Mouse (Mus musculus) olfactory bulb, adult 2 months (tissue): Measurements from ENCODE around the gene Gm10198.

ENCODE experiments used
- CTCF ChIP-seq: fragments of 200-500 bp; IDR thresholded peaks from 2 replicates; pipeline ENCODE4 v1.5.1; 2012; ENCODE audit warnings: low read depth, mild to moderate bottlenecking, low read length, moderate library complexity; ENCODE audit not compliant: insufficient read depth
- POLR2A ChIP-seq: fragments of 200-500 bp; IDR thresholded peaks from 2 replicates; pipeline ENCODE4 v1.6.1; 2012; ENCODE audit warnings: mild to moderate bottlenecking, low read depth, low read length, moderate library complexity; ENCODE audit not compliant: insufficient read depth

DNA sequence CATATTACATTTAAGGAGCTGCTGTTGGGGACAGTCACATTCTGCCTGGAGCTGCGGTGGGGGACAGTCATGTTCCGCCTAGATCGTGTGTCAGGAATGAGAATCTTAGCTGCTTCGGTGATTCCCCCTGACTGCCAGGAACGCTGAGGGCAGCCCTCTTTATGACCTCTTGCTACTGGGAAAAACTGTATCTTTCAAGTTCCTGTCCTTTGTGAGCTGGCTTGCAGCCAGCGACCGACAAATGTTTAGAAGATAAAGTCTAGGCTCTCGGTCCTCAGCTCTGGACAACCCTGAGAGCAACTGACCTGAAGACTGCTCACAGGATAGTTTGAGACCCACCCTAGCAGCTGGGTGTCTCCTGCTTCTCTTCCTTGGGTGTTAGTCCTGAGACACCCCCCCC, 37.3 kb upstream of the Gm10198 start:
- TF ChIP-seq CTCF (no peak), POLR2A (no peak)
